Mouse (Mus musculus) right cerebral cortex, postnatal 25 days (tissue): ENCODE data around the gene Itgb1.

Source experiments
- DNase-seq: peaks from one replicate; pipeline ENCODE4 v3.0.0; 2022

Gene Itgb1

GRCm38 (mm10) chr8:128685507-128686428 lies at the start of gene Itgb1:
Gene Itgb1 (plus strand): TSS chr8:128685654.
- DNase-seq = peak; percentile 91

- no peak for DNase-seq
Observed at GRCm38 (mm10) chr8:128643104-128643503, 42.4 kb upstream of the Itgb1 start.

GRCm38 (mm10) chr8:128645452-128645851 lies 40.0 kb upstream of the Itgb1 start:
- no peak for DNase-seq

- DNase-seq = no peak
Observed at GRCm38 (mm10) chr8:128646456-128646855, 39.0 kb upstream of the Itgb1 start.

GRCm38 (mm10) chr8:128648071-128648470 lies 37.4 kb upstream of the Itgb1 start:
- DNase-seq = no peak

GRCm38 (mm10) chr8:128650331-128650855 lies 35.1 kb upstream of the Itgb1 start:
- DNase-seq = no peak

- no peak for DNase-seq
Observed at GRCm38 (mm10) chr8:128652399-128653109, 32.9 kb upstream of the Itgb1 start.

- DNase-seq = no peak
Observed at GRCm38 (mm10) chr8:128653642-128654364, 31.7 kb upstream of the Itgb1 start.

- DNase-seq = peak; percentile 45
Observed at GRCm38 (mm10) chr8:128654365-128655099, 30.9 kb upstream of the Itgb1 start.

- no peak for DNase-seq
Observed at GRCm38 (mm10) chr8:128662144-128662543, 23.3 kb upstream of the Itgb1 start.

GRCm38 (mm10) chr8:128662696-128663095 lies 22.8 kb upstream of the Itgb1 start:
- DNase-seq = no peak

- no peak for DNase-seq
Observed at GRCm38 (mm10) chr8:128663106-128663505, 22.3 kb upstream of the Itgb1 start.

GRCm38 (mm10) chr8:128666576-128667263 lies 18.7 kb upstream of the Itgb1 start:
- DNase-seq = no peak

GRCm38 (mm10) chr8:128671813-128672212 lies 13.6 kb upstream of the Itgb1 start:
- DNase-seq = no peak

GRCm38 (mm10) chr8:128672441-128672840 lies 13.0 kb upstream of the Itgb1 start:
- DNase-seq = no peak

- DNase-seq = no peak
Observed at GRCm38 (mm10) chr8:128672950-128673349, 12.5 kb upstream of the Itgb1 start.

GRCm38 (mm10) chr8:128675848-128676629 lies 9.4 kb upstream of the Itgb1 start:
- no peak for DNase-seq

- DNase-seq = peak; percentile 22
Observed at GRCm38 (mm10) chr8:128679909-128680308, 5.5 kb upstream of the Itgb1 start.

- no peak for DNase-seq
Observed at GRCm38 (mm10) chr8:128680548-128681325, 4.7 kb upstream of the Itgb1 start.

- no peak for DNase-seq
Observed at GRCm38 (mm10) chr8:128681970-128682369, 3.5 kb upstream of the Itgb1 start.
